Mouse (Mus musculus): ENCODE results near the gene Ighmbp2.
"Not testable (repeated sequence)": the region's sequence is repeated elsewhere in the genome, so short reads cannot be mapped to it uniquely, and the experiment has no call there.

Ighmbp2 gene

GRCm38 (mm10) chr19:3275744-3276365, 7.0 kb downstream of the Ighmbp2 start:
- DNase-seq = no peak

- DNase-seq = no peak
Observed at GRCm38 (mm10) chr19:3273331-3273730, 9.5 kb downstream of the Ighmbp2 start.

DNA sequence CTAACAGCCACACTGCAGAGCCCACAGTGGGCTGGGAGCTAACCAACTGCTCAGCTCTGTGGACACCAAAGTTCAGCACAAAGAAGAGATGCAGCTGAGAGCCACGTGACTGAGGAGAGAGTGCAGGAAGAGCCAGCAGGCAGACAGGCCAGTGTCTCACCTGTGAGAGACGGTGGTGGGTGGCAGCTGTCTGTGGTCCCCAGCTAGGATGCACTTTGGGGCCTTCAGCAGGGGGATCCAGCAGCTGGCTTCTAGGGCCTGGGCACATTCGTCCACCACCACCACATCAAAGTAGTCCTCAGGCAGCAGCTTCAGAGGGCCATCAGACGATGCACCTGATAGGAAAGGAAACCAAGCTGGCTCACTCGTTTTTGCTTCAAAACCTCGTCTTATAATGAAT, 11.5 kb downstream of the Ighmbp2 start:
- DNase-seq = no peak

- no peak for DNase-seq
Observed at GRCm38 (mm10) chr19:3269803-3270202, 13.0 kb downstream of the Ighmbp2 start.

DNA sequence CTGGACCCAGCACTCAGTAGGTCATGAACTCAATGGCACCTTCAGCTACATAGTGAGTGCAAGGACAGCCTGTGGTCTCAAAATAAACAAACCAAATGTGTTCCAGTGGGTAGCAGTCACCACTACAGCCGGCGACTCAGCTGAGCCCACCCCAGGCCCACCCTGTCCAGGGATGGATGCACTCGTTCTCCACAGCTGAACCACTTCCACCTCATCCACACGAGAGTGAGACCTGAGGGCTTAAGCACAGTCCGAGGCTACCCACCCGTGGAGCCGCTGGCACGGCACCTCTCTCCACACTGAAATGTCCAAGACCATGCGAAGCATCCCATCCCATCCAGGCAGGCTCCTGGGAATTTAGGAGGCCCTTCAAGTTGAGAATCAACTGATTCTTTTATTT, 13.5 kb downstream of the Ighmbp2 start:
- DNase-seq = no peak

- no peak for DNase-seq
Observed at GRCm38 (mm10) chr19:3268218-3268980, 14.4 kb downstream of the Ighmbp2 start.

DNA sequence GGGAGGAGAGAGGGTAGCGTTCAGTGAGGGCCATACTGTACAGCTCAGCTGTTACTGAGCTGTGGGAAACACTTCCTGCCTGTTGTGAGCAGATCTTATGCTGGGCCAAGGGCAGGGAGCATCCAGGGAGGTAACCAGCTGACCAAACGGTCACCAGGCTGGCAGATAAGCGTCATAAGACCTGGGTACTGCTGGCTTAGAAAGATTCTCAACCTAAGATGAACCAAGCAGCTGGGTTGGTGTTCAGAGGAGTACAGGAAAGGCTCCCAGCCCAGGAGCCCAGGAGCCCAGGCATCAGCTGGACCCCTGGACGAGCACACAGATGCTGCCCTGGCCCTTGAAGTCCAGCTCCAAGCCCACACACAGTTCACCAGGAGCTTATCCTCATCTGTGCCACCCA, 15.5 kb downstream of the Ighmbp2 start:
- no peak for DNase-seq

DNA sequence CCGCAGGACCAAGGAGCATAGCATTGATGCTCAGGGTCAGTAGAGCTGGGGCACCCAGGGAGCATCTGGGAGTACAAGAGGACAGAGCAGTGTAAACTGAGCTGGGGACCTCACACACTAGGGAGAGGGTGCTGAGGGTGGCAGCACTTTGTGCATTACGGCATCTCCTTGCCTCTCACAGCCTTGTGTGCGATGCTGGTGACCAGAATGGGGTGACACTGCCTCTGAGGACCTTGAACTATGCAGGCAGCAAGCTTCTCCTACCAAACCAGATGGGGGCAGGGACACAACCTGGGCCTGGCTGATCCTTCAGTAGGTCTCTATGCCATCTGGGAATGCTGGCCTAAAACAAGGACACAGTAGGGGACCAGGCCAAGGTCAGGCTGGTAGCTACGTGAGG, 16.1 kb downstream of the Ighmbp2 start:
- no peak for DNase-seq

DNA sequence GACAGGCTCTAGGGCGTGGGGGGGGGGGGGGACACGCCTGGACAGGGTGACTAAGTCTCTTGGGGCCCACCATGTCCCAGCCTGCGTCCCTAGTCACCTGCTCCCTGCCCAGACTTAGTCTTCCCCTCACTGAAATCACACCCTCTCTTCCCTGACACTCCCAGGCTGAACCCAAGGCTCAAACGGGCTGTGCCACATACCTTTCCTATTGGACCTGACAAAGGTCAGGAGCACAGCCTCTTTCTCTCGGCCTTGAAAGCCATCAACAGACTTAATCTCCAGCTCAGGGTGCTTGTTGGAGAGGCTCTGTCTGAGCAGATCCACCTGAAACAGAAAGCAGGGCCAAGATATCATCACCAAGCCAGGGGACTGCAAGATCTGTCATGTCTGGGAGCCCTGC, 16.7 kb downstream of the Ighmbp2 start:
- no peak for DNase-seq

DNA sequence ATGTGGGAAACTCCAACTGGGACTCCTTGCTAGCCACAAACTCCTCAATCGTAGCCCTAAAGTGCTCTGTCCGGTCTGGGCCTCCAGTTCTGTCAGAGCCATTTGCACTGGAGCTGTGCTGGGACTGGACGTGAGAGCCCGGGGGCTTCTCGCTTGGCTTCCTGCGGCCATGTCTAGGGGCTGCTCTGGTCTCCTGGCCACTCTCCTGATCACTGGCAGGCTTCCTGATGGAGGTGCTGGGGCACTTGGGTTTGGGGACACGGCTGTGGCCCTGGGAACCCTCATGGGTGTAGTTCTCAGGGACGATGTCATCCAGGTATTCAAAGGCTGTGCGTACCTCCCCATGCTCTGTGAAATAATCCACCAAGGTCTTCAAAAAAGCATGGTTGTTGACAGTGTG, 17.6 kb downstream of the Ighmbp2 start:
- DNase-seq = no peak

DNA sequence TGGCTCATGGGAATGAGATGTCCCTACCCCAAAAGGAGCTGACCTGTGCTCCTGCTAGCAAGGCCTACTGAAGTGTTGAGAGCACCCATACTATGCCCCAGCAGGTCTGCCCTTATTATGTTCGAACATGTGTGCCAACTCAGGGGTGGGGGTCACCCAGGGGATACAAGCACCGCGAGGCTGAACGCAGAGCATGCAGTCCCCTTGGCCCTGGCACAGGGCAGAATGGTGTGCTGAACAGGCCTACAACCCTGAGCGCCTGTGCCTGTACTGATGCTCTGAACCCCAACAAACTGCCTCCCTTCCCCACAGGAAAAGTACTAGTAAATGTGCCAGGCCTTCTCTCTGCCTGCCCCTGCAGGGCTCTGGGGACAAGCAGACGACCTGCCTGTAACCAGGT, 18.5 kb downstream of the Ighmbp2 start:
- no peak for DNase-seq

- no peak for DNase-seq
Observed at GRCm38 (mm10) chr19:3261764-3262525, 20.9 kb downstream of the Ighmbp2 start.

DNA sequence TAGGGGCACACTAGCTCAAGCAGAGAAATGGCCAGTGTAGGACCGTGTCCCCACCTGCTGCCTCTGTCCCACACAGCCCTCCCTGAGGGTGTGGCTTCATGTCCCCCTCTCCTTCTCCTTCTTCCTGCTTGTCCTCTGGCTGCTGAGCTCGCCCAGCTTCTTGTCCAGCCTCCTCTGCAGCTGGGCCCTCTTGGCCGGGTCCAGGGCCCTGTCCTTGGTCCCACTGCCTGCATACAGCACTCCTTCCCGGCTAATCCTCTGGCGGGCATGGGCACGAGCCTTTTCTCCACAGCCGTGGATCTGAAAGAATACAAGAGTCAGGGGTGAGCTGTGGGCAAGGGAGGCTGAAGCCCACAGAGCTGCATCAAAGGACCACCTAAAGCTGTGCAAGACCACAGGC, 21.5 kb downstream of the Ighmbp2 start:
- DNase-seq = no peak

DNA sequence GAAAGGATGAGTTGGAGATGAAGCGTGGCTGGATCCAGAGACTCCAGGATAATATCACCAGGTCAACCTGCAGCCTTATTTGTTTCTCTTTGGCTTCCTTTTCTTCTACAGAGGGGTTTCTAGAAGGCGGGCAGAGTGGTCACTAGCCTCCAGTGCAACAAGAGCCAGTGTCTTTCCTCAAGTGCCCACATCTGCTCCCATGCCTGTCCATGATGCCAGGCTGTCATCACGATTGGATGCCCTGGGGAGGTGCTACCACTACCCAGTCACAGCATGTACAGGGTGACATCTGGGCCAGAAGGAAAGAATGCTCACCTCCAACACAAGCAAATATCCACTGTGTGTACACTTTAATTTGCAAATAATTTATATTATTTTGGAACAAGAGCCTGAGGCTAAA, 22.2 kb downstream of the Ighmbp2 start:
- no peak for DNase-seq

- no peak for DNase-seq
Observed at GRCm38 (mm10) chr19:3260016-3260415, 22.8 kb downstream of the Ighmbp2 start.

GRCm38 (mm10) chr19:3225261-3225660, 57.6 kb downstream of the Ighmbp2 start:
- DNase-seq = not testable (repeated sequence)

DNA sequence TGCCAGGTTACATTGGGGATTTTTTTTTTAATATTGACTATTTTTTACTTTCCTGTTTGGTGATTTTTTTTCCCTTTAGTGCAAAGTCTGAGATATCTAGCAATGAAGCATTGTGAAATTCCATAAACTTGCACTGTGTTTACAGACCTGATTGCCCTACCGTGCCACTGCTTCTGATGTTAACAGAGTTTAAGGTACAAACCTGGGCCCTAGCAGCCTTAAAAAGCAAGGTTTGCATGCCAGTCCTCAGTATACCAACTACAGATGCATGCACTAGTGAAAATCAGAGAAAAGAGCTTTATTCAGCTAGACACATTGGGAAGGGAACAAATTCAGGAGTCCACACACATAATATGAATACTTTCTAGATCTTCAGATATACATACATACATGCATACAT, 67.9 kb downstream of the Ighmbp2 start:
- not testable (repeated sequence) for DNase-seq
